Mouse (Mus musculus): Measurements from ENCODE around the gene Slc22a14. TPM values are rescaled to one million over a fixed set of nuclear protein-coding genes. Genes with fewer than 3 reads are reported as not detected.

Slc22a14 gene
- polyA plus RNA-seq, 1 experiment: not detected

GRCm38 (mm10) chr9:119156278-119157201 lies 208.8 kb downstream of the Slc22a14 start, which contains the start of gene Acaa1b:
Gene Acaa1b (minus strand): TSS chr9:119157093.
- DNase-seq: peak; percentile 43 to 50
- WGBS: 2% methylated on average over 65 of the region's 65 CpGs
- Histone ChIP-seq H3K4me3 (replicated peaks; ENCODE audit: insufficient read depth, low read depth, low read length) (no peak within 1 kb of the TSS), H3K4me1 (ENCODE audit: control insufficient read depth, insufficient read depth, low read length) (no peaks in the 10 kb centered on the region), H3K27ac (ENCODE audit: insufficient read depth, low read length) (no peak within 1 kb of the TSS), H3K27me3 (ENCODE audit: control insufficient read depth, insufficient read depth, low read length) (no peaks in the 10 kb centered on the region; the same call in 1 of the 2 replicates)
- peak; percentile 49; the same call in 1 of the 2 replicates for TF ChIP-seq CTCF (IDR thresholded peaks at IDR 0.05; ENCODE audit: borderline replicate concordance, insufficient read depth, low read depth, low read length)
- no peak for TF ChIP-seq POLR2A (IDR thresholded peaks at IDR 0.05; ENCODE audit: borderline replicate concordance, insufficient read depth, low read length)

DNA sequence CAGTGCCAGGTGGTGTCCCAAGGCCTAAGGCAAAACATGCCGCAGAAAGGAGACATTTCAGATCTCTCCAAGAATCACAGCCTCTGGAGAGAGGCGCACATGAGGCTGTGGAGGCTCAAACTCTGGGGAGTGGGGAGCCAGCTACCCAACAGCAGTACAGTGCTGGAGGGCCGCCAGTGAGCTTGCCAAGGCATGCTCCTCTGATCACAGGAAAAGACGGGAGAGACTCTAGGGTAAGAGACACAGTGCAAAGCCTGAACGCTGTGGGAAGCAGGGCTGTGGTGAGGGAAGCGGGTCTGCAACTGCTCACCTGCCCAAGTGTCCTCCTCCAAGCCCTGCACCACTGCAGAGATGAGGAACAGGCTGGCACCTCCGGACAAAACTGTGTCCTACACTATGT lies 209.5 kb downstream of the Slc22a14 start:
- TF ChIP-seq POLR2A (IDR thresholded peaks at IDR 0.05; ENCODE audit: borderline replicate concordance, insufficient read depth, low read length) (no peak), CTCF (IDR thresholded peaks at IDR 0.05; ENCODE audit: borderline replicate concordance, insufficient read depth, low read depth, low read length) (no peak)
- WGBS: 23% methylated on average over 7 of the region's 7 CpGs
- no peak overlapping the region for H3K27ac ChIP-seq (ENCODE audit: insufficient read depth, low read length)
- H3K4me3 ChIP-seq (replicated peaks; ENCODE audit: insufficient read depth, low read depth, low read length): no peak overlapping the region
- DNase-seq: no peak
- no peaks in the 10 kb centered on the region; the same call in 1 of the 2 replicates for H3K27me3 ChIP-seq (ENCODE audit: control insufficient read depth, insufficient read depth, low read length)
- H3K4me1 ChIP-seq (ENCODE audit: control insufficient read depth, insufficient read depth, low read length): no peaks in the 10 kb centered on the region

DNA sequence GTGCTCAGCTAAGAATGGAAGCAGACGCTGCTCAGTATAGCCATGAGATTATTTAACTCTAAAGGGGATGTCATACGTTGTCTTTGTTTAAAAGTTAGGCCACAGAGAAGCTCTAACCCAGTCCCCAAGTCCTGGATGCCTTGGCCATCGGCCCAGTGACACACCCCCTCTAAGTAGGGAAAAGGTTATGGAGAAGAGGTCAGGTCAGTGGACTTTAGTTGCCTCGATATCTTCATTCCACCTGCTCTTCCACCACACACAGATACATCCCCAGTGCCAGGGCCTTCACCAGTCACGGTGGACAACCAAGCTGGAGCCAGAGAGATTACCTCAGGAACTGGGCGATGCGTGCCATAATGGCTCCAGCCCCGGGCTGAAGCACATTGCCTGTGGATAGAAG lies 209.9 kb downstream of the Slc22a14 start:
- Histone ChIP-seq H3K4me1 (ENCODE audit: control insufficient read depth, insufficient read depth, low read length) (no peaks in the 10 kb centered on the region), H3K4me3 (replicated peaks; ENCODE audit: insufficient read depth, low read depth, low read length) (no peak overlapping the region), H3K27ac (ENCODE audit: insufficient read depth, low read length) (no peak overlapping the region), H3K27me3 (ENCODE audit: control insufficient read depth, insufficient read depth, low read length) (no peaks in the 10 kb centered on the region; the same call in 1 of the 2 replicates)
- DNase-seq: no peak
- WGBS: 56% methylated on average over 8 of the region's 8 CpGs
- no peak for TF ChIP-seq POLR2A (IDR thresholded peaks at IDR 0.05; ENCODE audit: borderline replicate concordance, insufficient read depth, low read length)
- TF ChIP-seq CTCF (IDR thresholded peaks at IDR 0.05; ENCODE audit: borderline replicate concordance, insufficient read depth, low read depth, low read length): no peak

- DNase-seq: no peak
Observed at GRCm38 (mm10) chr9:119151751-119152150, 213.6 kb downstream of the Slc22a14 start.

DNA sequence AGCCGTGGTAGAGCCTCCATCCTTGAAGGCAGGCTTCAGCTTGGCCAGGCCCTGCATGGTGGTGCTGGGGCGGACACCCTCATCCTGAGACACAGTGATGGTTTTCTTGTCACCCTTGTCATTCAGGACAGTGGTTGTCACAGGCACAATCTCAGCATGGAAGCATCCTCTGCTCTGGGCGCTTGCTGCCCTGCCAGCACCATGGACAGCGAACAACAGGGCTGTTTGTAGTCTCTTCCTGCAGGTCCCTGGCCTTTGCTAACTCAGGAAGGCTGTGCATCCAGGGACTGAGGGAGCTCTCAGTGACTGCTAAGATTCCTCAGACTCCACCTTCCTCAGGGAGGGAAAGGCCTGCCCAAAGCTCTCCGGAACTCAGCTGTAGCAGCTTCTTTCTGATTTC lies 215.8 kb downstream of the Slc22a14 start:
- Histone ChIP-seq H3K27me3 (ENCODE audit: control insufficient read depth, insufficient read depth, low read length) (no peaks in the 10 kb centered on the region), H3K4me1 (ENCODE audit: control insufficient read depth, insufficient read depth, low read length) (peaks cover 2% of the 10 kb centered on the region; the same call in 1 of the 2 replicates), H3K27ac (ENCODE audit: insufficient read depth, low read length) (no peak overlapping the region), H3K4me3 (replicated peaks; ENCODE audit: insufficient read depth, low read depth, low read length) (no peak overlapping the region)
- DNase-seq: no peak
- no peak for TF ChIP-seq POLR2A (IDR thresholded peaks at IDR 0.05; ENCODE audit: borderline replicate concordance, insufficient read depth, low read length)
- no peak for TF ChIP-seq CTCF (IDR thresholded peaks at IDR 0.05; ENCODE audit: borderline replicate concordance, insufficient read depth, low read depth, low read length)
- WGBS: 67% methylated on average over 5 of the region's 5 CpGs

More at GRCm38 (mm10) chr9:119151751-119152150, 213.6 kb downstream of the Slc22a14 start:
- H3K4me1 ChIP-seq (ENCODE audit: control insufficient read depth, insufficient read depth, low read length): no peaks in the 10 kb centered on the region
- H3K27me3 ChIP-seq (ENCODE audit: control insufficient read depth, insufficient read depth, low read length): no peaks in the 10 kb centered on the region; the same call in 1 of the 2 replicates
- no peak overlapping the region for H3K4me3 ChIP-seq (replicated peaks; ENCODE audit: insufficient read depth, low read depth, low read length)
- no peak for TF ChIP-seq CTCF (IDR thresholded peaks at IDR 0.05; ENCODE audit: borderline replicate concordance, insufficient read depth, low read depth, low read length)
- no peak for TF ChIP-seq POLR2A (IDR thresholded peaks at IDR 0.05; ENCODE audit: borderline replicate concordance, insufficient read depth, low read length)
- 38% methylated on average over 2 of the region's 2 CpGs for WGBS
- H3K27ac ChIP-seq (ENCODE audit: insufficient read depth, low read length): no peak overlapping the region

- H3K27me3 ChIP-seq (ENCODE audit: control insufficient read depth, insufficient read depth, low read length): no peaks in the 10 kb centered on the region
- no peak overlapping the region for H3K4me3 ChIP-seq (replicated peaks; ENCODE audit: insufficient read depth, low read depth, low read length)
- H3K27ac ChIP-seq (ENCODE audit: insufficient read depth, low read length): no peak overlapping the region
- peaks cover 6% of the 10 kb centered on the region; the same call in 1 of the 2 replicates for H3K4me1 ChIP-seq (ENCODE audit: control insufficient read depth, insufficient read depth, low read length)
- DNase-seq: no peak
- 65% methylated on average over 13 of the region's 13 CpGs for WGBS
- TF ChIP-seq POLR2A (IDR thresholded peaks at IDR 0.05; ENCODE audit: borderline replicate concordance, insufficient read depth, low read length) (no peak), CTCF (IDR thresholded peaks at IDR 0.05; ENCODE audit: borderline replicate concordance, insufficient read depth, low read depth, low read length) (no peak)
Observed at GRCm38 (mm10) chr9:119146098-119146770, 219.1 kb downstream of the Slc22a14 start.

- Histone ChIP-seq H3K4me1 (ENCODE audit: control insufficient read depth, insufficient read depth, low read length) (peaks cover 6% of the 10 kb centered on the region; the same call in 1 of the 2 replicates), H3K27ac (ENCODE audit: insufficient read depth, low read length) (no peak overlapping the region), H3K4me3 (replicated peaks; ENCODE audit: insufficient read depth, low read depth, low read length) (no peak overlapping the region), H3K27me3 (ENCODE audit: control insufficient read depth, insufficient read depth, low read length) (no peaks in the 10 kb centered on the region)
- no peak for TF ChIP-seq POLR2A (IDR thresholded peaks at IDR 0.05; ENCODE audit: borderline replicate concordance, insufficient read depth, low read length)
- no peak for TF ChIP-seq CTCF (IDR thresholded peaks at IDR 0.05; ENCODE audit: borderline replicate concordance, insufficient read depth, low read depth, low read length)
- DNase-seq: no peak
- WGBS: 47% methylated on average over 6 of the region's 6 CpGs
Observed at GRCm38 (mm10) chr9:119145638-119146037, 219.7 kb downstream of the Slc22a14 start.

Measured in cerebellum, adult 2 months (tissue).